Mouse (Mus musculus) megakaryocyte, embryonic 14.5 days (primary cell): Measurements from ENCODE around the gene Suv39h2.

Experiments
- FLI1 ChIP-seq: IDR thresholded peaks from 2 replicates; pipeline ENCODE4 v1.6.1; 2012; ENCODE audit warnings: low read length, inconsistent platforms, mixed read lengths
- GATA1 ChIP-seq: IDR thresholded peaks from 3 replicates; pipeline ENCODE4 v1.6.1; 2012; ENCODE audit warnings: mixed read lengths, low read length, inconsistent platforms, borderline replicate concordance

- no peak for TF ChIP-seq GATA1
- no peak for TF ChIP-seq FLI1
Observed at GRCm38 (mm10) chr2:3493833-3494409, 19.1 kb upstream of the Suv39h2 start.
